Mouse (Mus musculus): ENCODE results near the gene Hcn3.

The Hcn3 gene

DNA sequence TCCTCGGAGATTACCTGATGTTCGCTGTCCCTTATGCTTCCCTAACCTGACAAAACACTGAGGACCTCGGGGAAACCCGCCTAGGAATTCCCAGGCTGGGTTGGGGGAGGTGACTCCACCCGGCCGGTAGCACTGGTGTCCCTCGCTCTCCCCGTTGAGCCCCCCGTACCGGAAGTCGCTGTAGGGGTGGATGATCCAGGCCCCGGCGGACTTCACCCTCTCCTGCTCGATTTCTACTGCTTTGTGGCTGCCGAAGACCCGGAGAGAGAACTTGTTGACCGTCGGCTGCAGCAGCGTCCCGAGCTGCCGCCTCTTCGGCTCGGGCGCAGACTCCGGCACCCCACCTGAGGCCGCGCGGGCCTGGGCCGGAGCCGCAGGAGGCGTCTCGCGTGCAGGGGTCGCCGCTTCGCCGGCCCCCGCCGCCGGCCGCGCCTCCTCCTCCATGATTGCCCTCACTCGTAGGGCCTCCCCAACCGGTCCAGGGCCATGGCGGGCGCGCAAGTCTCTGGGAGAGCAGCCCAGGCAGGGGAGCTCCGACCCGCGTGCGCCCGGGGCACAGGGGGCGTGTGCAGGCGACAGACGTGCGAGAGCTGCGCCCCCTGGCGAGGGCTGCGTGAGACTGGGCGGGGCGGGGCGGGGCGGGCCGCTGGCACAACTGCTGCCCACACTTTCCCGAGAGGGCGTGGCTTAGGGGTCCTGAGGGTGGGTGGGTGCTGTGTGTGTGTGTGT, at the start of gene Hcn3:
TSS of gene Hcn3 (minus strand) at position 581 of the 729 bp plus-strand sequence.
- peak; percentile 80 to 83 for DNase-seq

- no peak for DNase-seq
Measured at GRCm38 (mm10) chr3:89209731-89210130, 49.7 kb upstream of the Hcn3 start.

GRCm38 (mm10) chr3:89208736-89209135, 48.7 kb upstream of the Hcn3 start:
- no peak for DNase-seq

DNA sequence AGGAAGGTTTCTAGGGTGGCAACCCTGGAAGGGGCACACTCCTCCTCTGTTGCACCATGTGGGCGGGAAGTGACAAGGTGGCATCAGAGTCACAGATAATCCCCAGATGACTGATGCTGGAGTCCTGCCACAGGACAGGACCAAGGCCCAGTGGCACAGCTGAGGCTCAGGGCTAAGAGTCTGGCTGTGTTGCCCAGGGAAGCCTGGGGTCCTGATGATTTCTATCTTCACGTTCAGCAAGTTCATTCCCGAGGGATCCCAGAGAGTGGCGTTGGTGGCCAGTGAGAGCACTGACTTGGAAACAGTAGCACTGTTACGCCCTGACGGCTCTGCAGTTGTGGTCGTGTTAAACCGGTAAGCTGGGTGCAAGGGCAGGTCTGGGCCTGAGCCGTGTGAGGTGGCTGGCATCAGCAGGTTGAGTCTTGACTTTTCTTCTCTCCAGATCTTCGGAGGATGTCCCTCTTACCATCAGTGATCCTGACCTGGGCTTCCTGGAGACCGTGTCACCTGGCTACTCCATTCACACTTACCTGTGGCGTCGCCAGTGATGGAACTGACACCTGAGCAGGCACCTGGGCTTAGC, 48.2 kb upstream of the Hcn3 start:
- DNase-seq: no peak

DNA sequence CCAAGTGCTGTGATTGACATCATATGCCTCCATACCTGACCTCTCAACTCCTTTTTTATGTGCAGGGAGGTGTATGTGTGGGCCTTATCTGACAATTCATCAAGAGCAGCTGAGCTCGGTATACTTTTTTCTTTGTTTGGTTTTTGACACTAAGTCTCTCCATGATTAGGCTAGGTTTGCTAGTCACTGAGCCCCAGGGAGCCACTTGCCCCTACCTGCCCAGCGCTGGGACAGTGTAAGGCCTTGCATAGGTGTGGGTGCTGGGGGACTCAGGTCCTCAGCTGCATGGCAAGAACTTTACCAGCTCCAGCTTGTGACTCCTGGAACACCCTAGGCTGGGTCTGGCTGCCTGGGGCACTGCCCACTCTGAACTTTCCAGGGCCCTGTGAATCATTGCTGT, 46.7 kb upstream of the Hcn3 start:
- no peak for DNase-seq

- DNase-seq: no peak
Measured at GRCm38 (mm10) chr3:89206079-89206478, 46.1 kb upstream of the Hcn3 start.

GRCm38 (mm10) chr3:89203142-89203514, 43.1 kb upstream of the Hcn3 start:
- no peak for DNase-seq

GRCm38 (mm10) chr3:89202253-89203141, 42.5 kb upstream of the Hcn3 start, which contains the start of gene Gba:
TSS of gene Gba (plus strand) at chr3:89202928.
- DNase-seq: peak; percentile 87 to 89

DNA sequence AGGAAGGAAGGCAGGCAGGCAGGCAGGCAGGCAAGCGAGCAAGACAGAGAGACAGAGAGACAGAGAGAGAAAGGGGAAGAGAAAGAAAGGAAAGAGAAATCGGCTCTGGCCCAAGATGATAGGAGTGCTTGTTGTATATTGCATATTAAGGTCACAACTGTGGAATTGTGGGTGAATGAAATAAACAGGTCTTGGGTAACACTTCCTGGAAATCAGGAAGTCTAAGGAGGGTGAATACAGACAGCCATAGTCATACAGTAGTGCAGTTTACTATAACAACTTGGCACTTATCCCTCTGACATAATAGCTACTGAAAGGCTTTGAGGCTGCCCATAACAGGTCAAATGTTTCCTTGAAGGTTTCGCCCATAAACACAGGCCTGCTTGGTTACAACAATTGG, 39.8 kb upstream of the Hcn3 start:
- DNase-seq: no peak

DNA sequence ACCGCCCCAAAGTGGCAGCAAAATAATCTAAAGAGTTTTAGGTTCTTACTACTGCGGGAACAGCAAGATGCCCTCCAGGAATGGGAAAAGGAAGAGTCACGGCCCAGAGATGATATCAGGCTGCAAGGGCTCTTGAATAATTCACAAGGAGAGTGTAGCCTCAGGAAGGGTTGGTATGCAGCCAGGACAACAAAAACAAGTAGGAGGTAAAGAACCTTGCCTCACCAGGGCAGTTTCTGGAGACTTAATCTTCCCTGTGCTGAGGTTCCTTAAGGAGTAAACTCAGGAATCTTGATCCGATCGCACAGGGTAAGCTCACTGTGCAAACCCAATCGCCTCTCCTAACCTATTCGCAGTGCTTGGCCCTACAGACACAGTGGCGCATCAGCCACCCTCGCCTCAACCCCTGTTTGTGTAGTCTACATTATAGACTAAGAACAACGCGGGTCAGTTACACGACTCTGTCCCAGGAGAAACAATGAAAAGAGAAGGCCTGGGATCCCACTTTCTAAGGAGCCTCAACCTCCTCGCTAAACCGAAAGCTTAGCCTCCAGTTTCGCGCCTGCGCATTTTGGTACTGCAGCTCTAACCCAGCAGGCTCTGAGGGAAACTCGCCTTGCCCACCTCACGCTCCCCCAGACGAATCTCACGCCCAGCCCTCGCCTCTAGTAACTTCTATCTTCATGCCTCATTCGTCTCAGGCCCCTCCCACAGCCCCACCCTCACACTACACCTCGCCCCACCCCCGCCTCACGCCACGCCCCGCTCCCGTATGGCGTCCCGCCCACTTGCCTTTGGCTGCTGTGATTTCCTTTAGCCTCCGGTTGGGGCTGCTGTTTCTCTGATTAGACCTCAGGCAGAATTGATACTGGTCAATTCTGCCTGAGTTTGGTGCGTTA, 36.2 kb upstream of the Hcn3 start:
- DNase-seq: peak; percentile 89 to 92

DNA sequence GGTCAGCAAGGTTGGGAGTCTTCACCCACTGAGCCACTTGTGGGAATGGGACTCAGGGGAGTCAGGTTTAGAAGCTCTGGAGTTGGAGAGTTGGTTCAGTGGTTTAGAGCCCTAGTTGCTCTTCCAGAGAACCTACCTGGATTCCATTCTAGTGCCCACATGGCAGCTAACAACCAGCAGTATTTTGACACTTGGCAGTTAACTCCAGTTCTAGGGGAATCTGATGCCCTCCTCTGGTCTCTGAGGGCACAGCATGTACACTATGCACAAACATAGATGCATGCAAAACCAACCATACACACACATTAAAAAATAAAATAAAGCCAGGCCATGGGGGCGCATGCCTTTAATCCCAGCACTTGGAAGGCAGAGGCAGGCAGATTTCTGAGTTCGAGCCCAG, 33.9 kb upstream of the Hcn3 start:
- peak; percentile 55 to 62 for DNase-seq

DNA sequence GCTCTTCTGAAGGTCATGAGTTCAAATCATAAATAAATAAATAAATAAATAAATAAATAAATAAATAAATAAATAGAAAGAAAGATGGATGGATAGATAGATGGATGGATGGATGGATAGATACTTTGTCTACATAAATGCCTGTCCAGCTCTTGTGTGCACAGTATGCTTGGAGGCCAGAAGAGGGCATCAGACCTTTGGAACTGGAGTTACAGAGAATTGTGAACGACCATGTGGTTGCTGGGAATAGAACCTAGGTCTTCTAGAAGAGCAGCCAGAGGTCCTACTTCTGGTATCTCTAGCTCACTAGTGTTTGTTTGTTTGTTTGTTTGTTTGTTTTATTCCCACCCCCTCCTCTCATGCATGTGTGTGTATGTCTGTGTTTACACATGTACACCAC, 33.4 kb upstream of the Hcn3 start:
- no peak for DNase-seq

DNA sequence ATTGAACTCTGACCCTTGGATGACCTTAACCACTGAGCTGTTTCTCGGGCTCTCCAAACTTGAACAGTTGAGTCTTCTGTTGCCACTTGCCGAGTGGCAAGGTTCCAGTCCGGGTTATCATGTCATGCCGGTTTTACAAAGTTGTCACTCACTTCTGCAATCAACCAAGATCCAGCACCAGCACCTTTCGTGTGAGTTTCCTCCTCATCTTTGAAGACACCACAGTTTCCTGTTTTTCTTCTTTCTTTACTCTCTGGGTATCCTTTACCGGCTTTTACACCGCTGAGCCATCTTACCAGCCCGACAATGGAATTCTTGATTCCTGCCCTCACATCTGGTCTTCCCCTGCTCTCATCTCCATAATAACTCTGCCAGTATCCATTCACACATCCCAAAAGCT, 30.4 kb upstream of the Hcn3 start:
- peak in 1 of 2 experiments; percentile 27 for DNase-seq

GRCm38 (mm10) chr3:89188478-89188875, 28.5 kb upstream of the Hcn3 start:
- peak; percentile 29 for DNase-seq

- DNase-seq: peak; percentile 26 to 35
Measured at GRCm38 (mm10) chr3:89187690-89188477, 27.9 kb upstream of the Hcn3 start.

- peak; percentile 28 to 33 for DNase-seq
Measured at GRCm38 (mm10) chr3:89187197-89187596, 27.2 kb upstream of the Hcn3 start.

DNA sequence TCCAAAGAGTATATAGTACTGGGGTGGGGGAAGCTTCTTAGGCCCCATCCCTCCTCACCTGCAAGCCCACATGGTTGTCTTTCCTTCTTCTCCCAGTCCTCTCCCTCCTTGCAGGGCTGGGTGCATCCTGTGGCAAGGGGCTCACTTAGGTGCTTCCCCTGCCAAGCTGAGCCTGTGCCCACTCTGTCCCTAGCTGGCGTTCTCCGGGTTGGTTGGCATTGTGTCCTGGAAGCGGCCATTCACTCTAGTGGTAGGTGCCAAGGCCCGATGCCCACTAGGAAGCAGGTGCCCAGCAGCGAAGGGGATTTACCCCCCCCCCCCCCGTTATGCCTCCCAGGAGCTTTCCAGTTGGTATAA, 23.9 kb upstream of the Hcn3 start:
- DNase-seq: no peak

DNA sequence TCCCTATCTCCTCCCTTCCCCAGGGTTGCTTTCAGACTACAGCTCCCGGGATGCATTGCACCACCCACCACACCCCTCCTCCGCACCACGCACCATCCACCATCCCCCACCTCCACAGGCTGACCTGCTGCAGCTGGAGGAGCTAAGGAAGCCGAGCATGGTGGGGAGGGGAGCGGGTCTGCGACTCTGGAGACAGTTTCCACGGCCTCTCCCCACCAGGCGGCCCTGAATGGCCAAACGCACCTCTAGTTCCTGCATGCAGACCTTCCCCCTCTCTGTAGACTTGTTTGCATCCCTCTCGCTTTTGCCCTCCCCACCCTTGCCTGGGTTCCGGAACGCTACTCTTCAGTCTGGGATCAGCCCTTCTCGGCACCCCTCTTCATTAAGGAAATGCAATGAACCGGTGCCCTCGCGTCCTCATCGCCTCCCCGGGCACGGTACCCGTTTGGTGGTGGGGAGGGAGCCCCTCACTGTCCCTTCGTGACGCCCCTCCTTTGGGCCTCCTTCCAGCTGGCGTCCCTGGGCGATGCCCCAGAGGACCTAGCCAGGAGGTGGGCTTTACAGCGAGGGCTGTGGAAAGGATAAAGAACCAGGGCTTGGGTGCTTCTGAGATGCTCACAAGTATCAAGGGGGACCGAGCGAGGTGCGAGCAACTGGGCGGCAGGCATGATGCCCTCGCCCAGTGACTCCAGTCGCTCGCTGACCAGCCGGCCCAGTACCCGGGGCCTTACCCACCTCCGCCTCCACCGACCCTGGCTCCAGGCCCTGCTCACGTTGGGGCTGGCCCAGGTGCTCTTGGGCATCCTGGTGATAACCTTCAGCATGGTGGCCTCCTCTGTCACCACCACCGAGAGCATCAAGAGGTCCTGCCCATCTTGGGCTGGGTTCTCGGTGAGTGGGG, 23.3 kb upstream of the Hcn3 start, which contains the start of gene Fam189b:
TSS of gene Fam189b (plus strand) at position 86 of the 901 bp plus-strand sequence.
- peak in 1 of 2 experiments; percentile 27 for DNase-seq

- no peak for DNase-seq
Measured at GRCm38 (mm10) chr3:89182531-89183057, 22.6 kb upstream of the Hcn3 start.
